ENCODE assay signal across 13 mouse cellular contexts in genomic region chr5:30650756-30651155, GRCm38 (mm10). TPM values are rescaled to one million over a fixed set of nuclear protein-coding genes. Genes with fewer than 3 reads are reported as not detected.
DNase-seq lines count a peak whose midpoint lies in the region; ATAC-seq lines count a peak whose summit lies in the region.
"Had no signal": no experiment of that assay in that cellular context is flagged by ENCODE, and none has a peak within 500 bp of the region (broad histone marks: within the 10 kb centered on the region; RNA-seq: fewer than 3 reads in every experiment).

No protein-coding gene starts in this region.

- intact Hi-C loops in heart, postnatal 14 days (cut with DNase I) = no loop called here

- no peaks in the 10 kb centered on the region for H3K9me3 ChIP-seq in embryonic facial prominence, embryonic 14.5 days (ENCODE audit: control insufficient read depth, low read length)
- H3K9me3 ChIP-seq in embryonic facial prominence, embryonic 10.5 days = no peaks in the 10 kb centered on the region
- H3K9me3 ChIP-seq: forebrain, embryonic 15.5 days; neural tube, embryonic 15.5 days had no signal

- peak; percentile 7 for DNase-seq in embryonic facial prominence, embryonic 14.5 days (ENCODE audit: low spot score)
- no peak for DNase-seq in embryonic facial prominence, embryonic 10.5 days (ENCODE audit: low spot score)
- DNase-seq in ovary, adult 18-20 months (ENCODE audit: low spot score) = peak; percentile 32
- DNase-seq in ovary, postnatal 10 days (ENCODE audit: low spot score) = no peak
- DNase-seq in heart, postnatal 14 days = peak; percentile 23 to 39
- peak; percentile 47 for DNase-seq in skeletal muscle tissue, adult 2 months (ENCODE audit: low read depth, low spot score)
- no peak for DNase-seq in kidney, postnatal 10 days
- no peak for DNase-seq in kidney, postnatal 25 days
- DNase-seq: B cell, adult 2 months; cerebellum, postnatal 10 days had no signal

- no peak overlapping the region for H3K27ac ChIP-seq in embryonic facial prominence, embryonic 14.5 days (replicated peaks; ENCODE audit: low read depth, low read length)
- H3K27ac ChIP-seq in embryonic facial prominence, embryonic 10.5 days (replicated peaks) = no peak overlapping the region
- H3K27ac ChIP-seq: forebrain, embryonic 15.5 days; hindbrain, postnatal 0 days; neural tube, embryonic 15.5 days had no signal

- H3K4me3 ChIP-seq in embryonic facial prominence, embryonic 14.5 days (ENCODE audit: low read depth, low read length) = no peak overlapping the region
- no peak overlapping the region for H3K4me3 ChIP-seq in embryonic facial prominence, embryonic 10.5 days
- H3K4me3 ChIP-seq: forebrain, embryonic 15.5 days; neural tube, embryonic 15.5 days had no signal

- peaks cover 24% of the 10 kb centered on the region; the same call in 1 of the 2 replicates for H3K36me3 ChIP-seq in embryonic facial prominence, embryonic 14.5 days (ENCODE audit: control insufficient read depth, insufficient read depth, low read length)
- peaks cover 25% of the 10 kb centered on the region for H3K36me3 ChIP-seq in embryonic facial prominence, embryonic 10.5 days (replicated peaks)

- ATAC-seq in embryonic facial prominence, embryonic 14.5 days (ENCODE audit: low read depth) = no peak
- ATAC-seq: forebrain, embryonic 15.5 days; hindbrain, postnatal 0 days had no signal

- no peaks in the 10 kb centered on the region for H3K27me3 ChIP-seq in embryonic facial prominence, embryonic 14.5 days (replicated peaks; ENCODE audit: control insufficient read depth, insufficient read depth, low read length)
- no peaks in the 10 kb centered on the region for H3K27me3 ChIP-seq in embryonic facial prominence, embryonic 10.5 days (replicated peaks; ENCODE audit: low read depth, poor library complexity, severe bottlenecking)
- H3K27me3 ChIP-seq: forebrain, embryonic 15.5 days; neural tube, embryonic 15.5 days had no signal

- WGBS in embryonic facial prominence, embryonic 14.5 days = 75% methylated on average over 3 of the region's 3 CpGs
- 76% methylated on average over 3 of the region's 3 CpGs for WGBS in embryonic facial prominence, embryonic 10.5 days

- H3K9ac ChIP-seq in embryonic facial prominence, embryonic 14.5 days (ENCODE audit: low read depth, low read length) = no peak overlapping the region
- H3K9ac ChIP-seq: forebrain, embryonic 15.5 days; neural tube, embryonic 15.5 days had no signal

- peaks cover 20% of the 10 kb centered on the region for H3K4me1 ChIP-seq in embryonic facial prominence, embryonic 14.5 days (ENCODE audit: control insufficient read depth, insufficient read depth, low read length)
- peaks cover 23% of the 10 kb centered on the region for H3K4me1 ChIP-seq in embryonic facial prominence, embryonic 10.5 days

- no peak overlapping the region for H3K4me2 ChIP-seq in embryonic facial prominence, embryonic 14.5 days (ENCODE audit: low read depth, low read length)
- H3K4me2 ChIP-seq: forebrain, embryonic 15.5 days; neural tube, embryonic 15.5 days had no signal

RNA-seq across cellular contexts. Expression of gene Slc35f6, which starts 3.0 kb away (rescaled TPM):
- 26.5 and 33.1 TPM in 2 replicates for polyA plus RNA-seq in embryonic facial prominence, embryonic 14.5 days (2014; fragmentation: Nextera tagmentation; extraction: Ambion mirVana)
- 24.3 and 24.4 TPM in 2 replicates for polyA plus RNA-seq in embryonic facial prominence, embryonic 10.5 days (2016; fragmentation: Nextera tagmentation; extraction: Ambion mirVana)
- 10 to 100 TPM; 37.4 to 39.9 TPM for total RNA-seq in heart, postnatal 14 days (2021)

RNA-seq across cellular contexts. Expression of gene Cenpa, which starts 15.8 kb away (rescaled TPM):
- 209 and 251 TPM in 2 replicates for polyA plus RNA-seq in embryonic facial prominence, embryonic 14.5 days (2014; fragmentation: Nextera tagmentation; extraction: Ambion mirVana)
- polyA plus RNA-seq in embryonic facial prominence, embryonic 10.5 days (2016; fragmentation: Nextera tagmentation; extraction: Ambion mirVana) = 458 and 467 TPM in 2 replicates
- 10 to 100 TPM; 56.0 to 67.6 TPM for total RNA-seq in heart, postnatal 14 days (2021)

Comparison
In these comparisons a context has a peak if more than half of its experiments do, and no peak if none do; other contexts are left out.
1. DNase-seq: peak in embryonic facial prominence, embryonic 14.5 days (single experiment), ovary, adult 18-20 months (single experiment), heart, postnatal 14 days (2 of 2) and skeletal muscle tissue, adult 2 months (single experiment); none in embryonic facial prominence, embryonic 10.5 days (single experiment), ovary, postnatal 10 days (single experiment), kidney, postnatal 10 days (single experiment) and kidney, postnatal 25 days (0 of 2).